Mouse (Mus musculus): ENCODE measurements around the gene Rgs6. TPM values are rescaled to one million over a fixed set of nuclear protein-coding genes. Genes with fewer than 3 reads are reported as not detected.

The Rgs6 gene
- polyA plus RNA-seq, 1 experiment from 2014 or later = 16.7 TPM

DNA sequence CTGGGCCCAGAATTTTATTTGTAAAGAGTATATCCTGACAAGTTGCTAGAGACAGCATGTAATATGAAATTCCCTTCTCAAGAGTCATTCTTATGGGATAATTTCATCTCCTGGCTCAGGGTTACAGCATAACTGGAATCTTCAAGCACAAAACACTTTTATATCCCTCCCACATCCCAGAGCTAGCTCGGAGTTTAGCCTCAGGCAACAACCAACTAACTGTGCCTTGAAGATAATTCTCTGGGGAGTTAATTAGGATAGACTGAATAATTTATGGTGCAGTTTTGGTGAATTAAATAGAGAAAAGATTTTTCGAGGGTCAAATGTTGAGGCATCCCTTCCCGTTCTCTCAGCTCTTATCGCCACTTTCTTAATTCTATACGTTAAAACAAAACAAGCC is 214.6 kb downstream of the Rgs6 start:
- H3K4me3 ChIP-seq (replicated peaks; ENCODE audit: low read length) = no peak overlapping the region
- no peak overlapping the region for H3K4me2 ChIP-seq (ENCODE audit: low read length)
- no peak overlapping the region for H3K27ac ChIP-seq (ENCODE audit: low read length)
- H3K9ac ChIP-seq (replicated peaks; ENCODE audit: low read depth, low read length) = no peak overlapping the region
- ATAC-seq = no peak
- H3K36me3 ChIP-seq (ENCODE audit: control insufficient read depth, insufficient read depth) = no peaks in the 10 kb centered on the region
- H3K9me3 ChIP-seq (ENCODE audit: control insufficient read depth, low read length) = no peaks in the 10 kb centered on the region
- H3K4me1 ChIP-seq (replicated peaks; ENCODE audit: control insufficient read depth, insufficient read depth, low read length) = no peaks in the 10 kb centered on the region
- no peaks in the 10 kb centered on the region for H3K27me3 ChIP-seq (replicated peaks; ENCODE audit: control insufficient read depth, insufficient read depth, low read length)
- 63% methylated on average over 5 of the region's 5 CpGs for WGBS

DNA sequence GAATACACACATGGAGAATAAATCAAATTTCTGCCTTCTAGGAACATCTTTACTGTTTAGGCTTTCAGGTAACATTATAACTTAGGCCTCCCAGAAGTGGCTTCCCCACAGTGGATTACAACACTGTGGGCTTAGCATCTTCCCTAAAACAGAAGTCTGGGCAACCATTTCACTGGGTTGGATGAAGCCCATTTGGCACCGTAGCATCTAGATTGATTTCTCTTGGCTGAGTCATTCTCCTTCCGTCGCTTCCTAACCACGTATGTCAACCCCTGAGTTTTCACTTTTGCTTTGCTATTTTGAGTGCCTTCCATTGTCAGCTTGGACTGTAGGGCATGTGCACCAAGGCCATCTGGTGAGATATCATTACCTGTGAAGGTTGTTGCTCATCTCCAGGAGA is 217.1 kb downstream of the Rgs6 start:
- 74% methylated on average over 4 of the region's 4 CpGs for WGBS
- no peak for ATAC-seq
- H3K27ac ChIP-seq (ENCODE audit: low read length) = no peak overlapping the region
- H3K4me2 ChIP-seq (ENCODE audit: low read length) = no peak overlapping the region
- H3K27me3 ChIP-seq (replicated peaks; ENCODE audit: control insufficient read depth, insufficient read depth, low read length) = no peaks in the 10 kb centered on the region
- no peak overlapping the region for H3K9ac ChIP-seq (replicated peaks; ENCODE audit: low read depth, low read length)
- H3K36me3 ChIP-seq (ENCODE audit: control insufficient read depth, insufficient read depth) = no peaks in the 10 kb centered on the region
- H3K4me1 ChIP-seq (replicated peaks; ENCODE audit: control insufficient read depth, insufficient read depth, low read length) = no peaks in the 10 kb centered on the region
- H3K9me3 ChIP-seq (ENCODE audit: control insufficient read depth, low read length) = no peaks in the 10 kb centered on the region
- no peak overlapping the region for H3K4me3 ChIP-seq (replicated peaks; ENCODE audit: low read length)

DNA sequence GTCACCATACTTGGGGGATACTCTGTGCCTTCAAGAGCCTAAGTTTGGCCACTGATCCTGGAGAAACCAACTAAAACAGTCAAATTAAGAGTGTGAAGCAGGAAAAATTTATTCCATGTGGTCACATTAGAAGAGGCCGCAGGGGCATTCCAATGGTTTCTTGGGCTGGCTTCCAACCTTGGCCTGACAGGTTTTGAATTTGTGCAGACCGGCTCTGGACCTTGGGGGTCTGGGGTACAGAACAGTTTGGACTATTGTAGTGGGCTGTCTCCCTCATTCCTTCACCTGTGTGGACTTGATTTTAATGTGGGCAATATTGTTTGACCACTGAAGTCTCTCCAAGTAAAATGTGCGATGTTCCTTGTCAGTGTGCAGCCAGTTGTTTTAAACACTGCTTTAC is 222.5 kb downstream of the Rgs6 start:
- Histone ChIP-seq H3K4me1 (replicated peaks; ENCODE audit: control insufficient read depth, insufficient read depth, low read length) (no peaks in the 10 kb centered on the region), H3K4me3 (replicated peaks; ENCODE audit: low read length) (no peak overlapping the region), H3K27ac (ENCODE audit: low read length) (no peak overlapping the region), H3K9me3 (ENCODE audit: control insufficient read depth, low read length) (no peaks in the 10 kb centered on the region), H3K27me3 (replicated peaks; ENCODE audit: control insufficient read depth, insufficient read depth, low read length) (no peaks in the 10 kb centered on the region), H3K9ac (replicated peaks; ENCODE audit: low read depth, low read length) (no peak overlapping the region), H3K4me2 (ENCODE audit: low read length) (no peak overlapping the region), H3K36me3 (ENCODE audit: control insufficient read depth, insufficient read depth) (no peaks in the 10 kb centered on the region)
- ATAC-seq = no peak
- 91% methylated on average over 3 of the region's 3 CpGs for WGBS

DNA sequence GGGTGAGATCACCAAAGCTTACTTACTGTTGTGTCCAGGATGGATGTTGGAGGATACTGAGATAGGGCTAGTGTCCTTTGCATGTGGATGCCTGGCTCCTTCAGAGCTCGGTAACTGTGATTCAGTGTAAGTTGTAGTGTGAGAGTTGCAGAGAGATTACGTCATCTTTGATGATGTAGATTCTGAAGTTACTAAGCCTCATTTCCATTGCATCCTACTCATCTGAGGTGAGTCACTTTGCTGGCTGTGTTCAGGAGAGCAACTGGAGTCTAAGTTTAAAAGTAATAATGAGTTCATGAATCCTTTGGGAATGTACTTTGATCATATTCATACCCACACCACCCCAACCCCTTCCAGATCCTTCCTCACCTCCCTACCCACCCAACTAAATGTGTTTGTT is 227.9 kb downstream of the Rgs6 start:
- no peaks in the 10 kb centered on the region for H3K36me3 ChIP-seq (ENCODE audit: control insufficient read depth, insufficient read depth)
- no peak overlapping the region for H3K4me2 ChIP-seq (ENCODE audit: low read length)
- no peak overlapping the region for H3K9ac ChIP-seq (replicated peaks; ENCODE audit: low read depth, low read length)
- no peaks in the 10 kb centered on the region for H3K4me1 ChIP-seq (replicated peaks; ENCODE audit: control insufficient read depth, insufficient read depth, low read length)
- H3K27me3 ChIP-seq (replicated peaks; ENCODE audit: control insufficient read depth, insufficient read depth, low read length) = no peaks in the 10 kb centered on the region
- no peak overlapping the region for H3K27ac ChIP-seq (ENCODE audit: low read length)
- H3K9me3 ChIP-seq (ENCODE audit: control insufficient read depth, low read length) = no peaks in the 10 kb centered on the region
- H3K4me3 ChIP-seq (replicated peaks; ENCODE audit: low read length) = no peak overlapping the region
- ATAC-seq = no peak
- WGBS = 93% methylated on average over 2 of the region's 2 CpGs

DNA sequence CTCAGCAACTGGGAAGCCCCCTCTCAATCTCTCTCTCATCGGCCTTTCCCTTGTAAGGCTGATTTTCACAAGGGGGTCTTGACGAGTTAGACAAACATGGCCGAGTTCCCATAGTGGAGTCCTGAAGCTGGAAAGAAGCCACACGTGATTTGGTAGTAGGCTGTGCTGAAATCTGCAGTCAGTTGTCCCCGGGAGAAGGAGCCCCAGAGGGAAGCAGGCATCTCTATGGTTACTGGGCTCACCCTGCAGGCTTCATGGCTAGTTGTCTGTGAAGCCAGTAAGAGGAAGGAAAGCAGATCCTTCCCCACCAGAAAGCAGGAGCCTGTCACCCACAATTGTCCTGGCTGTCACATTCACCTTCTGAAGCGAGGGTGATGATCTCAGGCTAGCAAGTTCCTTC is 231.2 kb downstream of the Rgs6 start:
- Histone ChIP-seq H3K4me3 (replicated peaks; ENCODE audit: low read length) (no peak overlapping the region), H3K27me3 (replicated peaks; ENCODE audit: control insufficient read depth, insufficient read depth, low read length) (no peaks in the 10 kb centered on the region), H3K27ac (ENCODE audit: low read length) (no peak overlapping the region), H3K4me2 (ENCODE audit: low read length) (no peak overlapping the region), H3K9me3 (ENCODE audit: control insufficient read depth, low read length) (no peaks in the 10 kb centered on the region), H3K4me1 (replicated peaks; ENCODE audit: control insufficient read depth, insufficient read depth, low read length) (no peaks in the 10 kb centered on the region), H3K9ac (replicated peaks; ENCODE audit: low read depth, low read length) (no peak overlapping the region), H3K36me3 (ENCODE audit: control insufficient read depth, insufficient read depth) (no peaks in the 10 kb centered on the region)
- WGBS = 68% methylated on average over 6 of the region's 6 CpGs
- ATAC-seq = no peak

DNA sequence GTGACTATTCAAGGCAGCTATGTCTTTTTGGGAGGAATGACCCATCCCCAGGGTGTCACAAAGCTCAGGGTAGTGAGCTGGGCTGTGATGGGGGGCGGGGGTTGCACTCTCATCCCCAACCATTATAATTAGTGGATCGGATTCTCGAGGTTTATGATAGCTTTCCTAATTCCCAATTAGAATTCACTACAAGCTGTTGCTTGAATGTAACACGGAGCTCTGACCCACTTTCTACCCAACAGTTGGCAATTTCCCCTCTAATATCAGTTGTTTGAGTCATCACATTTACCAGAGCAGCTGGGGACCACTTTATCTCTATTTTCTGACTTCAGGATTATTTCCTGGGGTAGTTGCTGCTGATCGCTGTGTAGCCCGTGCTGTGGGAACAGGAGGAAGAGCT is 231.9 kb downstream of the Rgs6 start:
- no peak overlapping the region for H3K4me3 ChIP-seq (replicated peaks; ENCODE audit: low read length)
- H3K36me3 ChIP-seq (ENCODE audit: control insufficient read depth, insufficient read depth) = no peaks in the 10 kb centered on the region
- H3K27ac ChIP-seq (ENCODE audit: low read length) = no peak overlapping the region
- no peaks in the 10 kb centered on the region for H3K4me1 ChIP-seq (replicated peaks; ENCODE audit: control insufficient read depth, insufficient read depth, low read length)
- H3K9ac ChIP-seq (replicated peaks; ENCODE audit: low read depth, low read length) = no peak overlapping the region
- H3K9me3 ChIP-seq (ENCODE audit: control insufficient read depth, low read length) = no peaks in the 10 kb centered on the region
- no peak overlapping the region for H3K4me2 ChIP-seq (ENCODE audit: low read length)
- no peak for ATAC-seq
- 74% methylated on average over 6 of the region's 6 CpGs for WGBS
- no peaks in the 10 kb centered on the region for H3K27me3 ChIP-seq (replicated peaks; ENCODE audit: control insufficient read depth, insufficient read depth, low read length)

DNA sequence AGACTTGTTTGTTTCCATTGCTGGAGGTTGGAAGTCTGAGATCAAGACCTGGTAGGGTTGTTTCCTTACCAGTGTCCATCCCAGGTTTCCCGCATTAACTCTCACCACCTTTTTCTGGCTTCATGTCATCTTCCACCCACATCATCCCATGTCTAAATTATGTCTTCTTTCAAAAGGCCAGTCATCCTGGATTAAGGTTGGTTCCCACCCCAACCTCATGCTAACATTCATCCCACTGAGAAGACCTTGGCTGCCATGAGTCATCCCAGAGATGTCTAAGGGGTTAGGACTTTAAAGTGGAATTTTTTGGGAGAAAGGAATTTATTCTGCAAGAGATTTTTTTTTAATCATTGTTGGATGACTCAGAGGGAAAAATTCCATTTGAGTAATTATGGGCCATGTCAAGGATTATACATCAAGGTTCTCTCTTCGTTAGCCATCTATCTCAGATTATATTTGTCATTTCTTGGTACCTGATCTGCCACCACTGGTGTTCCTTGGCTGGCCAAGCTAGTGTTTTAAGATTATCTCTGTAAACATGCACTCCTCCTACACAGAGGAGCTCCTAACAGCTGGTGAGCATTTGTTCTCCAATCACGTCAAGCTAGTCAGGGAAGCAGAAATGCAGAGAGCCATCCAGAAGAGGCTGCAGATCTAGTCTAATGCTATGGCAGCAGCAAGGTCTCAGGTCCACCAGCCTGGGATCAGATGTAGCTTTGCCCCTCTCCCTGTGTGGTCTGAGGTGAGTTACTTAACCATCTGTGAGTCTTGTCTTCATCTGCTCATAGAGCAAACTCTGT is 234.9 kb downstream of the Rgs6 start:
- Histone ChIP-seq H3K9me3 (ENCODE audit: control insufficient read depth, low read length) (no peaks in the 10 kb centered on the region), H3K4me2 (ENCODE audit: low read length) (no peak overlapping the region), H3K36me3 (ENCODE audit: control insufficient read depth, insufficient read depth) (no peaks in the 10 kb centered on the region), H3K27ac (ENCODE audit: low read length) (no peak overlapping the region), H3K9ac (replicated peaks; ENCODE audit: low read depth, low read length) (no peak overlapping the region), H3K27me3 (replicated peaks; ENCODE audit: control insufficient read depth, insufficient read depth, low read length) (no peaks in the 10 kb centered on the region), H3K4me1 (replicated peaks; ENCODE audit: control insufficient read depth, insufficient read depth, low read length) (no peaks in the 10 kb centered on the region), H3K4me3 (replicated peaks; ENCODE audit: low read length) (no peak overlapping the region)
- WGBS = 92% methylated on average over 3 of the region's 3 CpGs
- ATAC-seq = no peak

DNA sequence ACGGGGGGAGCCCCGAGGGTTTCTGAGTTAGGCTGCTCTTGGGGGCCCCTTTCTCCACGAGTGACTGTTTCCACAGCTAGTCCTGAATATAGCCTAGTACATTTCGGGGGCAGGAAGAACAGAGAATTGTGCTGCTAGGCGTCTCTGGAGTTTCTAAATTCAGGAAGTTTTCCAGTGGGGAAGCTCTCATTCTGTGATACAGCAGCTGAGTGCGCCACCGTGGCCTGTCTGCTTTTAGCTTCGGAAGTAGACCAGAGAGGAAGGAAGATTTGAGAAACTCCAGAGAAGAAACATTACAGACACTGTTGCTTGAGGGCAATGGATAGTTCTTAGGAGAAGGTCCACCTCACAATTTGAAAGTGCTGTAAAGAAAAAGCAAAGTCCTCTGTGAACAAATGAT is 242.2 kb downstream of the Rgs6 start:
- whole genome bisulfite sequencing = 86% methylated on average over 8 of the region's 8 CpGs
- no peaks in the 10 kb centered on the region for H3K36me3 ChIP-seq (ENCODE audit: control insufficient read depth, insufficient read depth)
- no peak overlapping the region for H3K27ac ChIP-seq (ENCODE audit: low read length)
- no peaks in the 10 kb centered on the region for H3K4me1 ChIP-seq (replicated peaks; ENCODE audit: control insufficient read depth, insufficient read depth, low read length)
- ATAC-seq = no peak
- no peaks in the 10 kb centered on the region for H3K27me3 ChIP-seq (replicated peaks; ENCODE audit: control insufficient read depth, insufficient read depth, low read length)
- H3K9ac ChIP-seq (replicated peaks; ENCODE audit: low read depth, low read length) = no peak overlapping the region
- H3K4me2 ChIP-seq (ENCODE audit: low read length) = no peak overlapping the region
- no peak overlapping the region for H3K4me3 ChIP-seq (replicated peaks; ENCODE audit: low read length)
- no peaks in the 10 kb centered on the region for H3K9me3 ChIP-seq (ENCODE audit: control insufficient read depth, low read length)

DNA sequence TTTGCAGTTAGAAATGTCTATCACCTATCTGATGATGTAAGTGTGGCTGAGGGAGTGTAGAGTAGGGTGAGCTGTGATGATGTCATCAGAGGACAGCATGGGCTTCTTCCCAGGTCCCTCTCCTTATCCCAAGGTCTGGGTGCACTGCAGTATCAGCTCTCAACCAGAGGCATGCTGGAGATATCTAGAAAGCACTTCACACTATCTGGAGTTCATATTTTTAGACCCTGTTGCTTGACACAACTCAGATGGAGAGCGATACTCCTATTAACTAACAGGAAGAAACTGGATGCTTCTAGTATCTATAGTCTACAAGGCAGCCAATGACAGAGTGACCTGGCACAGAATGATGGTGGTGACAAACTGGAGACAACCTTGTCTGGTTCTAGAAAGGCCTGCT is 250.5 kb downstream of the Rgs6 start:
- no peak overlapping the region for H3K9ac ChIP-seq (replicated peaks; ENCODE audit: low read depth, low read length)
- no peak overlapping the region for H3K27ac ChIP-seq (ENCODE audit: low read length)
- no peak overlapping the region for H3K4me3 ChIP-seq (replicated peaks; ENCODE audit: low read length)
- H3K27me3 ChIP-seq (replicated peaks; ENCODE audit: control insufficient read depth, insufficient read depth, low read length) = no peaks in the 10 kb centered on the region
- 100% methylated on average over 1 of the region's 1 CpGs for WGBS
- H3K4me2 ChIP-seq (ENCODE audit: low read length) = no peak overlapping the region
- ATAC-seq = no peak
- H3K4me1 ChIP-seq (replicated peaks; ENCODE audit: control insufficient read depth, insufficient read depth, low read length) = no peaks in the 10 kb centered on the region
- H3K36me3 ChIP-seq (ENCODE audit: control insufficient read depth, insufficient read depth) = no peaks in the 10 kb centered on the region
- 0 out of 2 replicates have a peak, but pooled peaks cover 3% of the 10 kb centered on the region for H3K9me3 ChIP-seq (ENCODE audit: control insufficient read depth, low read length)

DNA sequence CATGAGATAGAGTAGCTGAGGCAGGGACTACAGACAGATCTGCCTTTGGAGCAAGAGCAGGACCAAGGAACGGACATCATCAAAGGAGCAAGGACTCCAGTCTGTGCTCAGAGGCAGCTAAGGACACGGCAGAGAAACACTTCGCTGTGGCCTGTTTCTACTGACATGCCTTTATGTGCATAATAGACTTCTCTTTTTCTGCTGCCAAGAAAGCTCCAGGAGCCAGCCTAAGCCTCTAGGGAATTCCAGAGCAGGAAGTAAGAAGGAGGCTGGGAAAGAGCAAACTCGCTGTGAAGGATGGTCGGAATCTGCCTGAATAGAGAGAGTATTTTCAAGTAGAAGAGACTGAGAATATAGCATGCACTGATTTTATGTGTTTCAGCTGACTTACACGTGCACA is 253.5 kb downstream of the Rgs6 start:
- Histone ChIP-seq H3K27ac (ENCODE audit: low read length) (no peak overlapping the region), H3K9ac (replicated peaks; ENCODE audit: low read depth, low read length) (no peak overlapping the region), H3K4me3 (replicated peaks; ENCODE audit: low read length) (no peak overlapping the region), H3K4me2 (ENCODE audit: low read length) (no peak overlapping the region), H3K9me3 (ENCODE audit: control insufficient read depth, low read length) (peaks cover 7% of the 10 kb centered on the region), H3K4me1 (replicated peaks; ENCODE audit: control insufficient read depth, insufficient read depth, low read length) (no peaks in the 10 kb centered on the region), H3K36me3 (ENCODE audit: control insufficient read depth, insufficient read depth) (no peaks in the 10 kb centered on the region), H3K27me3 (replicated peaks; ENCODE audit: control insufficient read depth, insufficient read depth, low read length) (no peaks in the 10 kb centered on the region)
- ATAC-seq = no peak
- WGBS = 59% methylated on average over 6 of the region's 6 CpGs
